Mouse (Mus musculus) megakaryocyte, embryonic 14.5 days (primary cell): ENCODE measurements around the gene Sertm1.

Source experiments
- FLI1 ChIP-seq: IDR thresholded peaks from 2 replicates; pipeline ENCODE4 v1.6.1; 2012; ENCODE audit warnings: low read length, inconsistent platforms, mixed read lengths
- GATA1 ChIP-seq: IDR thresholded peaks from 3 replicates; pipeline ENCODE4 v1.6.1; 2012; ENCODE audit warnings: mixed read lengths, low read length, inconsistent platforms, borderline replicate concordance

GRCm38 (mm10) chr3:54892218-54892617, 23.5 kb downstream of the Sertm1 start:
- TF ChIP-seq GATA1 (no peak), FLI1 (no peak)
